Mouse (Mus musculus) ES-E14 (cell line): ENCODE measurements around the gene Sae1. TPM values are rescaled to one million over a fixed set of nuclear protein-coding genes. Genes with fewer than 3 reads are reported as not detected.
A peak's percentile ranks its signal among the peaks of the same experiment; 100 is the strongest.

ENCODE experiments used
- DNase-seq: peaks from one replicate; pipeline ENCODE4 v3.0.0-alpha.2; 2013; ENCODE audit warnings: low read depth, low spot score
- H3K27ac ChIP-seq: 2 replicates; pipeline ENCODE4 v1.5.1; 2012; ENCODE audit warnings: low read depth, mild to moderate bottlenecking, low read length, moderate library complexity, mixed read lengths; ENCODE audit not compliant: poor library complexity, insufficient read depth, severe bottlenecking
- H3K36me3 ChIP-seq: 2 replicates; pipeline ENCODE4 v1.6.1; 2012; ENCODE audit warnings: mild to moderate bottlenecking, low read length, moderate library complexity, mixed read lengths; ENCODE audit not compliant: control insufficient read depth, poor library complexity, insufficient read depth, severe bottlenecking
- H3K4me1 ChIP-seq, 2 experiments: fragments of 150-350 bp in 1 of 2; sonication (generic) in 1 of 2; 2 replicates each; pipeline ENCODE4 v1.6.1; 2012; ENCODE audit warnings: low read length in 2 of 2, mild to moderate bottlenecking in 1 of 2, mixed read lengths in 1 of 2; ENCODE audit not compliant: control insufficient read depth in 2 of 2, insufficient read depth in 2 of 2, poor library complexity in 1 of 2
- H3K4me3 ChIP-seq, 2 experiments: fragments of 150-350 bp in 1 of 2; sonication (generic) in 1 of 2; 2 replicates each; pipeline ENCODE4 v1.5.1; 2012; ENCODE audit warnings: low read length in 2 of 2, low read depth in 1 of 2, mild to moderate bottlenecking in 1 of 2, mixed read lengths in 1 of 2; ENCODE audit not compliant: insufficient read depth in 1 of 2, poor library complexity in 1 of 2, severe bottlenecking in 1 of 2
- H3K9ac ChIP-seq: 2 replicates; pipeline ENCODE4 v1.6.1; 2012; ENCODE audit warnings: low read depth, mild to moderate bottlenecking, low read length, mixed read lengths; ENCODE audit not compliant: poor library complexity, insufficient read depth, severe bottlenecking
- H3K9me3 ChIP-seq: fragments of 150-350 bp; sonication (generic); 2 replicates; pipeline ENCODE4 v1.6.1; 2012; ENCODE audit warnings: low read depth, mild to moderate bottlenecking, low read length; ENCODE audit not compliant: control insufficient read depth, insufficient read depth
- CHD2 ChIP-seq: IDR thresholded peaks from 2 replicates; pipeline ENCODE4 v1.6.1; 2014; ENCODE audit warnings: mild to moderate bottlenecking, low read depth, low read length, inconsistent platforms
- HCFC1 ChIP-seq: IDR thresholded peaks from 2 replicates; pipeline ENCODE4 v1.6.1; 2012; ENCODE audit warnings: low read length, inconsistent platforms, borderline replicate concordance; ENCODE audit not compliant: insufficient read depth
- MAFK ChIP-seq: IDR thresholded peaks from 2 replicates; pipeline ENCODE4 v1.6.1; 2014; ENCODE audit warnings: mild to moderate bottlenecking, low read depth, low read length, inconsistent platforms; ENCODE audit not compliant: insufficient read depth
- ZC3H11A ChIP-seq: IDR thresholded peaks from 2 replicates; pipeline ENCODE4 v1.6.1; 2012; ENCODE audit warnings: low read depth, mild to moderate bottlenecking, inconsistent platforms, low read length, borderline replicate concordance
- ZNF384 ChIP-seq: IDR thresholded peaks from 2 replicates; pipeline ENCODE4 v1.6.1; 2012; ENCODE audit warnings: low read depth, low read length, inconsistent platforms
- in situ Hi-C, 2 experiments: fragments of 600-800 bp; cut with MboI; formaldehyde crosslinking; loops; one replicate each; pipeline ENCODE4 v1.15.1; 2025; ENCODE audit warnings: low sequenced_read_pairs in 2 of 2, inconsistent platforms in 1 of 2; ENCODE audit not compliant: unreplicated experiment in 2 of 2
- total RNA-seq: library from RNA; depleted of rRNA; stranded (reverse); fragments of 300-350 nt; gene quantifications from 2 replicates; pipeline ENCODE4 v1.2.3, GENCODE M21; 2012

Sae1 gene
- total RNA-seq, 1 experiment: 213 TPM

DNA sequence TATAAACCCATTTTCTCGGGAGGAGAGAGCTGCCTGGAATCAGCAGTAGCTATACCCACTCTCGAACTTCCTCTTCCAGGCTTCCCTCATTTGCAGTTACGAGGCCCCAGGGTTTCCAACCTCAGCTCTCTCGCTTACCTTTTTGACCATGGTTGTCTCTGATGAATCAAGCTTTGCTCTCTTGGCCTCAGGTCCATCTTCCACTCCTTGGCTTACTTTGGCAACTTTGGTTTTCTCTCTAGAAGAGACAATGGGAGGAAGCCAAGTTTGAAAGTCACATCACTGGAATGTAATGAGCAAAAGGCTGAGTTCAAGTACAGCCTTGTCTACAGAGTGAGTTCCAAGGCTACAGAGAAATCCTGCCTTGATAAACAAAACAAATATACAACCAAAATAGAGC is 20.9 kb downstream of the Sae1 start:
- Histone ChIP-seq H3K27ac (0 out of 2 replicates have a peak overlapping the region, but pooled peaks have one; percentile 38), H3K9me3 (no peaks in the 10 kb centered on the region), H3K4me3 (no peak overlapping the region), H3K9ac (no peak overlapping the region), H3K36me3 (peaks cover 56% of the 10 kb centered on the region), H3K4me1 (peaks cover 12 to 19% of the 10 kb centered on the region in 2 experiments)
- in situ Hi-C loops: no loop called here
- no peak for TF ChIP-seq ZNF384
- TF ChIP-seq ZC3H11A: no peak
- no peak for DNase-seq

- Histone ChIP-seq H3K27ac (peak overlapping the region; percentile 38), H3K4me3 (no peak overlapping the region), H3K9me3 (no peaks in the 10 kb centered on the region), H3K36me3 (peaks cover 57% of the 10 kb centered on the region), H3K4me1 (peaks cover 12 to 19% of the 10 kb centered on the region in 2 experiments), H3K9ac (no peak overlapping the region)
- TF ChIP-seq CHD2: no peak
- TF ChIP-seq MAFK: no peak
- no peak for TF ChIP-seq HCFC1
- no peak for TF ChIP-seq ZNF384
- TF ChIP-seq ZC3H11A: no peak
- DNase-seq: no peak
- in situ Hi-C loops: no loop called here
Measured at GRCm38 (mm10) chr7:16366133-16366646, 21.4 kb downstream of the Sae1 start.

DNA sequence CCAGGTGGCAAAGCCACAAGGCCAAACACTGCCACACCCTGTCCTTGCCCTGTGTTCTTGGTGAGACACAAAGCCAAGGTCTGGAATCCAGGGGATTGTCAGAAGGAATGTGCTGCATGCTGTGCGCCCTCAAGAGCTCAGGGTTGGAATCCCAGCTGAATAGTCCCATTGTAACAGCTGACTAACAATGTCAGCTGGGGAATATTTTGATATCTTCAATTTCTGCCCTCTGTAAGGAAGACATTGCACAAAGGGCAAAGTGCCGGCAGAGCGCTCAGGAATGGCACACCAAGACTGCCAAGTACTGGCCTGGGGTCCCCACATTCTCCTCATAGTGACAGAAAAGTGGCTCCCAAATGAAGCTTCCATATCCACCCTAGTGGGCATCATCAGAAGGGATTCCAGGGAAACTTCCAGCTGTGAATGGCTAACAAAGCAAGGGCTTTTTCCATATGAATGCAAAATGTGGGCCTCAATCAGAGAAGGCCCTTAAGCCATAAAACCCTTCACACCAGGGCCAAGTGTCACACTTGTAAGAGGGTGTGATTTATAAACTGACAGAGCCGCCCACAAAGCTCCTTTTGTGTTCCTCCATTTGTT is 22.6 kb downstream of the Sae1 start:
- H3K4me3 ChIP-seq: no peak overlapping the region
- no peaks in the 10 kb centered on the region for H3K9me3 ChIP-seq
- TF ChIP-seq CHD2: peak; percentile 79
- no peak for TF ChIP-seq ZC3H11A
- DNase-seq: peak; percentile 78
- in situ Hi-C loops: no loop called here
- peaks cover 51% of the 10 kb centered on the region for H3K36me3 ChIP-seq
- H3K27ac ChIP-seq: peak overlapping the region; percentile 87
- peaks cover 12 to 19% of the 10 kb centered on the region in 2 experiments for H3K4me1 ChIP-seq
- H3K9ac ChIP-seq: no peak overlapping the region

DNA sequence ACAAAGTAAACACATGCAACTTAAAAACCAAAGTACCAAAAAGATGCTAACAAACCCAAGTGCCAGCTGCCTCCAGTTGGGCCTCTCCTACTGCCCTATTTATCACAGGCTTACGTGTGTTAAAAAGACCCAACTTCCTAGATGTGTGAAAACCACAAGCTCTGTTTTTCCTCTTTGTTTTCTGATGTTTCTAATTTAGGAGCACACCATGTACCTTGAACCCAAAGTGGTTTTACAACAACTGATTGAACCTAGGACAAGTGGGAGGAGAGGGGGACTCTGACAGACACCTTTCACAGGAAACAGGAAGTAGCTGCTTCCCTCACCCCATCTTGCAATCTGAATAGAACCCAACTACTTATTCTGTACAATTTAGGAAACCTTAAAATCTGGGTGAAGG is 23.3 kb downstream of the Sae1 start:
- peak overlapping the region; percentile 75; the same call in 1 of the 2 replicates for H3K27ac ChIP-seq
- no peak overlapping the region for H3K4me3 ChIP-seq
- DNase-seq: no peak
- no peaks in the 10 kb centered on the region for H3K9me3 ChIP-seq
- H3K36me3 ChIP-seq: peaks cover 49% of the 10 kb centered on the region
- in situ Hi-C loops: no loop called here
- TF ChIP-seq MAFK (no peak), CHD2 (no peak), ZC3H11A (no peak), HCFC1 (no peak), ZNF384 (no peak)
- peaks cover 12 to 19% of the 10 kb centered on the region in 2 experiments for H3K4me1 ChIP-seq
- H3K9ac ChIP-seq: peak overlapping the region; percentile 17; the same call in 1 of the 2 replicates

DNA sequence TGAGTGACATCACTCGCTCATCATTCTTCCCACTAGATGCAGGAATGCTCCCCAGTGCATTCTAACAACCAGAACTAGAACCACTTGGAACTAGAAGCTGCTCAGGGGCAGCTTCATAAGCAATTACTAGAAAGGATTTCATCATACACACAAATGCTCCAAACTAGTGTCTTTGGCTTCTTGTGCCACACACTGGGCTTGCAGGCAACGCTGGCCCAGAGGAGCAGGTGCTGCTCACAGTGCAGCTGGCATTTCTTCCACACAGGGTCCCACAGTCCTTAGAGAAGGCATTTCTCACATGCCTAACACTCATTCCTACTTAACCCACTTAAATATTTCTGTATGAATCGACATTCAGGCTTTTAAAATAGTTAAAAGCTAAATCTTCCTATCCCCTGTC is 30.0 kb downstream of the Sae1 start:
- no peaks in the 10 kb centered on the region for H3K9me3 ChIP-seq
- H3K4me3 ChIP-seq: no peak overlapping the region
- in situ Hi-C loops: no loop called here
- no peak overlapping the region for H3K9ac ChIP-seq
- DNase-seq: no peak
- no peak for TF ChIP-seq ZC3H11A
- no peak for TF ChIP-seq ZNF384
- no peak overlapping the region for H3K27ac ChIP-seq
- 0 out of 4 replicates have a peak, but pooled peaks cover 0 to 2% of the 10 kb centered on the region in 2 experiments for H3K4me1 ChIP-seq
- H3K36me3 ChIP-seq: peaks cover 47% of the 10 kb centered on the region
